Mouse (Mus musculus): ENCODE measurements at regions not wholly inside any gene's neighbourhood (a gene's known extent, or its start where the extent isn't known, plus 50 kb on each side); places are given as distances from the start of the nearest gene placed in this dataset.
"Not testable (repeated sequence)": the region's sequence is repeated elsewhere in the genome, so short reads cannot be mapped to it uniquely, and the experiment has no call there.

GRCm38 (mm10) chr2:39420696-39421095 is 194.4 kb upstream of the Ppp6c start:
- no peak for DNase-seq

GRCm38 (mm10) chr2:39400336-39400735 is 174.1 kb upstream of the Ppp6c start:
- DNase-seq, result peak; percentile 17

GRCm38 (mm10) chr2:39399523-39399922 is 173.3 kb upstream of the Ppp6c start:
- peak; percentile 5 for DNase-seq

- no peak for DNase-seq
Observed at GRCm38 (mm10) chr2:39394643-39395042, 168.4 kb upstream of the Ppp6c start.

GRCm38 (mm10) chr2:39377264-39377663 is 151.0 kb upstream of the Ppp6c start:
- DNase-seq, result no peak

- DNase-seq, result peak; percentile 95
Observed at GRCm38 (mm10) chr2:39373068-39373779, 147.0 kb upstream of the Ppp6c start.

GRCm38 (mm10) chr2:39344207-39344606 is 118.0 kb upstream of the Ppp6c start:
- no peak for DNase-seq

- no peak for DNase-seq
Observed at GRCm38 (mm10) chr2:39340406-39340805, 114.2 kb upstream of the Ppp6c start.

- DNase-seq, result no peak
Observed at GRCm38 (mm10) chr2:39338832-39339649, 112.8 kb upstream of the Ppp6c start.

GRCm38 (mm10) chr2:39337524-39337923 is 111.3 kb upstream of the Ppp6c start:
- no peak for DNase-seq

- DNase-seq, result no peak
Observed at GRCm38 (mm10) chr2:39325715-39326493, 99.7 kb upstream of the Ppp6c start.

GRCm38 (mm10) chr2:39325122-39325521 is 98.9 kb upstream of the Ppp6c start:
- DNase-seq, result not testable (repeated sequence)

- DNase-seq, result no peak
Observed at GRCm38 (mm10) chr2:39299798-39300382, 73.6 kb upstream of the Ppp6c start.

GRCm38 (mm10) chr2:39299290-39299689 is 73.0 kb upstream of the Ppp6c start:
- DNase-seq, result no peak

GRCm38 (mm10) chr2:39295435-39295834 is 69.2 kb upstream of the Ppp6c start:
- DNase-seq, result no peak

- DNase-seq, result no peak
Observed at GRCm38 (mm10) chr2:39278218-39278617, 52.0 kb upstream of the Ppp6c start.

Measured in kidney, postnatal 14 days (tissue).